Mouse (Mus musculus): ENCODE measurements around the gene Olfr424.

DNA sequence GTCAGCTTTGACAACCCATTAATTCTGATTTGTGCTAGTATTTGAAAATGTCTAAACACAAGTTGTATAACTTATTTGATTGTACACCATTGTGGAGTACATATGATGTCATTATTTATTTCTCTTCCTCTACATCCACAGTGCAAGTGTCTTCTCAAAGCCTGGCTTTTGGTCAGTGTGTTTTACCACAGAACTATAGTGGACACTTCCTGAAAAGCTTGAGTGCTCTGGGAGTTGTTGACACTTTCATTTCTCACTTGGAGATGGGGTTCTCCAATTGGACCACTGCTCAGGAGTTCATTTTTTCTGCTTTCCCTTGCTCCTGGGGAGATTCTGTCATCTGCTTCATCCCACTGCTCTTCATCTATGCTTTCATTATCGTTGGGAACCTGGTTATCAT lies 27.2 kb downstream of the Olfr424 start:
- TF ChIP-seq TBP (IDR thresholded peaks at IDR 0.05; ENCODE audit: low read depth, low read length) (no peak), CTCF (IDR thresholded peaks at IDR 0.05 in 2 of 3, conservative IDR thresholded peaks at IDR 0.05 in 1 of 3; ENCODE audit: control insufficient read depth in 1 of 3, insufficient read depth in 1 of 3, low read depth in 2 of 3, low read length in 3 of 3, poor library complexity in 1 of 3, severe bottlenecking in 1 of 3) (no peak), GATA1 (IDR thresholded peaks at IDR 0.05; ENCODE audit: low read depth, low read length) (no peak), GABPA (IDR thresholded peaks at IDR 0.05; ENCODE audit: low read depth, low read length) (no peak), MEF2A (IDR thresholded peaks at IDR 0.05; ENCODE audit: extremely low read depth, insufficient replicate concordance, low read depth, low read length, poor library complexity, severe bottlenecking) (no peak), TCF12 (IDR thresholded peaks at IDR 0.05; ENCODE audit: low read depth, low read length) (no peak), ETS1 (IDR thresholded peaks at IDR 0.05; ENCODE audit: low read depth, low read length) (no peak), RCOR1 (IDR thresholded peaks at IDR 0.05; ENCODE audit: low read depth, low read length) (no peak), BHLHE40 (IDR thresholded peaks at IDR 0.05; ENCODE audit: borderline replicate concordance, low read depth, low read length) (no peak), POLR2A (IDR thresholded peaks at IDR 0.05; ENCODE audit: control insufficient read depth in 1 of 2, insufficient read depth in 1 of 2, low read depth in 1 of 2, low read length in 2 of 2, poor library complexity in 1 of 2) (no peak), HCFC1 (IDR thresholded peaks at IDR 0.05; ENCODE audit: low read depth, low read length) (no peak), POLR2AphosphoS2 (IDR thresholded peaks at IDR 0.05; ENCODE audit: low read length) (no peak), ZNF384 (IDR thresholded peaks at IDR 0.05; ENCODE audit: low read depth, low read length) (no peak), RAD21 (IDR thresholded peaks at IDR 0.05; ENCODE audit: low read depth, low read length) (no peak)
